In the genomic region with DNA sequence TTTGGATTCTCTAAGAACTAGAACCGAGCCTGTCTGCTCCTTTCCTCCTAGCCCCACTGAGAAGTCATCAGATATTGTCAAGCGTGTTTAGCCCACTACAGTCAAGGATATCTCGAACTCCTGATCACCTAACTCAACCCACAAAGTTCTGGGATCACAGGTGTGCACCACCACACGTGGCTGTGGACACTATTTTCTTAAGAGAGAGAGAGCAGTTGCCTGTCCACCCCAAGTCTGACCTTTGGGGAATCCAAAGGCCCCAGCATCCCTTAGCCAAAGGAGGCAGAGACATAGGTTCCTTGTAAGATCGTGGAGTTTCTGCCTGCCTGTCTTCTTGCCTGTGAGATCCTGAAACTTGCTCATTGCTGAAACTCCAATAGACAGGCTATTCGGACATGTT, we compare ENCODE assay signal across 8 mouse cellular contexts. TPM values are rescaled to one million over a fixed set of nuclear protein-coding genes. Genes with fewer than 3 reads are reported as not detected.
DNase-seq lines count a peak whose midpoint lies in the region; ATAC-seq and TF ChIP-seq lines count a peak whose summit lies in the region.

No protein-coding gene starts in this region.

- H3K79me2 ChIP-seq in CH12.LX (replicated peaks; ENCODE audit: control insufficient read depth, extremely low read depth, insufficient read depth, poor library complexity, severe bottlenecking) = peaks cover 27% of the 10 kb centered on the region

- peak overlapping the region; percentile 59; the same call in 1 of the 2 replicates for H3K9ac ChIP-seq in CH12.LX (ENCODE audit: insufficient read depth, low read depth)
- peak overlapping the region; percentile 76 for H3K9ac ChIP-seq in heart, embryonic 14.5 days (ENCODE audit: low read length)
- H3K9ac ChIP-seq in liver, postnatal 0 days (replicated peaks) = peak overlapping the region; percentile 62

- WGBS in heart, embryonic 14.5 days = 20% methylated on average over 6 of the region's 6 CpGs
- 29% methylated on average over 6 of the region's 6 CpGs for WGBS in liver, postnatal 0 days (ENCODE audit: insufficient replicate concordance)

- peak overlapping the region; percentile 86 for H3K4me2 ChIP-seq in CH12.LX (ENCODE audit: insufficient read depth, low read depth, poor library complexity, severe bottlenecking)
- H3K4me2 ChIP-seq in heart, embryonic 14.5 days (ENCODE audit: low read length) = peak overlapping the region; percentile 80
- H3K4me2 ChIP-seq in liver, postnatal 0 days (ENCODE audit: low read depth, low read length) = peak overlapping the region; percentile 87

- TF ChIP-seq CTCF in CH12.LX (conservative IDR thresholded peaks at IDR 0.05 in 1 of 2, IDR thresholded peaks at IDR 0.05 in 1 of 2; ENCODE audit: low read depth in 2 of 2, low read length in 2 of 2) = no peak
- TF ChIP-seq CTCF in liver, postnatal 0 days (IDR thresholded peaks at IDR 0.05; ENCODE audit: low read depth) = no peak

- dilution Hi-C loops in CH12.LX (cut with MboI; ENCODE audit: extremely low pct_ligation_motif_present, extremely low pct_unique_long_range_greater_than_20kb, low sequenced_read_pairs) = no loop called here

- H3K4me1 ChIP-seq in CH12.LX (ENCODE audit: control insufficient read depth in 1 of 2, insufficient read depth in 2 of 2) = peaks cover 4 to 26% of the 10 kb centered on the region in 2 experiments; a peak in 2 of 4 replicates
- H3K4me1 ChIP-seq in heart, embryonic 14.5 days (ENCODE audit: control insufficient read depth in 2 of 2, insufficient read depth in 2 of 2, low read length in 2 of 2) = peaks cover 9 to 12% of the 10 kb centered on the region in 2 experiments
- H3K4me1 ChIP-seq in liver, postnatal 0 days (ENCODE audit: insufficient read depth) = peaks cover 16% of the 10 kb centered on the region

- no peak for DNase-seq in frontal cortex, adult 2 months (ENCODE audit: extremely low spot score in 1 of 2, low spot score in 1 of 2)
- no peak for DNase-seq in CH12.LX (ENCODE audit: extremely low read depth)
- no peak for DNase-seq in liver, postnatal 0 days
- DNase-seq in layer of hippocampus, adult 18-20 months (ENCODE audit: low spot score in 2 of 2) = no peak
- no peak for DNase-seq in spleen, postnatal 14 days (ENCODE audit: low spot score in 2 of 2)

- in situ Hi-C loops in CH12.LX (cut with MboI; ENCODE audit: low pct_ligation_motif_present, low pct_unique_long_range_greater_than_20kb, low sequenced_read_pairs) = no loop called here

- no peak overlapping the region for H3K27ac ChIP-seq in CH12.LX (ENCODE audit: insufficient read depth, low read depth)
- H3K27ac ChIP-seq in heart, embryonic 14.5 days (replicated peaks in 1 of 2; ENCODE audit: control insufficient read depth in 1 of 2, insufficient read depth in 1 of 2, low read depth in 2 of 2, low read length in 2 of 2) = peak overlapping the region; percentile 53 to 58; a peak in 2 of 4 replicates
- 0 out of 2 replicates have a peak overlapping the region, but pooled peaks have one; percentile 11 for H3K27ac ChIP-seq in liver, postnatal 0 days (ENCODE audit: low read depth)

- no peak for TF ChIP-seq RAD21 in CH12.LX (IDR thresholded peaks at IDR 0.05; ENCODE audit: low read depth, low read length)

- peak; percentile 10; the same call in 1 of the 2 replicates for ATAC-seq in frontal cortex, adult (ENCODE audit: low TSS enrichment)
- ATAC-seq in heart, embryonic 14.5 days (ENCODE audit: insufficient number of reproducible peaks, insufficient read depth, low FRiP score, low read depth) = no peak
- no peak for ATAC-seq in liver, postnatal 0 days
- no peak for ATAC-seq in erythroid progenitor cell, adult 5-6 weeks (replicated peaks; ENCODE audit: low FRiP score, poor library complexity, severe bottlenecking)

- H3K27me3 ChIP-seq in CH12.LX (replicated peaks) = peaks cover 4% of the 10 kb centered on the region
- no peaks in the 10 kb centered on the region for H3K27me3 ChIP-seq in heart, embryonic 14.5 days (ENCODE audit: control insufficient read depth, insufficient read depth, low read length)
- no peaks in the 10 kb centered on the region for H3K27me3 ChIP-seq in liver, postnatal 0 days (ENCODE audit: insufficient read depth, low read length)

- TF ChIP-seq POLR2A in CH12.LX (IDR thresholded peaks at IDR 0.05; ENCODE audit: low read depth, low read length) = no peak

- peak overlapping the region; percentile 49 to 99 (median 62) for H3K4me3 ChIP-seq in CH12.LX (replicated peaks in 1 of 3; ENCODE audit: low read depth in 2 of 3, low read length in 2 of 3, poor library complexity in 1 of 3)
- H3K4me3 ChIP-seq in heart, embryonic 14.5 days (ENCODE audit: control insufficient read depth in 1 of 2, insufficient read depth in 1 of 2, low read depth in 1 of 2, low read length in 2 of 2) = peak overlapping the region; percentile 66 to 90
- peak overlapping the region; percentile 96 for H3K4me3 ChIP-seq in liver, postnatal 0 days (ENCODE audit: low read depth, low read length)

- no peak for TF ChIP-seq EP300 in CH12.LX (IDR thresholded peaks at IDR 0.05; ENCODE audit: low read length)
- no peak for TF ChIP-seq EP300 in liver, postnatal 0 days (IDR thresholded peaks at IDR 0.05; ENCODE audit: low read depth)

- H3K36me3 ChIP-seq in CH12.LX (replicated peaks in 1 of 2; ENCODE audit: control insufficient read depth in 1 of 2, insufficient read depth in 1 of 2, low read length in 1 of 2) = peaks cover 25 to 35% of the 10 kb centered on the region in 2 experiments
- peaks cover 31% of the 10 kb centered on the region for H3K36me3 ChIP-seq in heart, embryonic 14.5 days (ENCODE audit: control insufficient read depth, insufficient read depth, low read length)
- H3K36me3 ChIP-seq in liver, postnatal 0 days (replicated peaks; ENCODE audit: insufficient read depth, low read length) = peaks cover 29% of the 10 kb centered on the region

- H3K9me3 ChIP-seq in CH12.LX (replicated peaks; ENCODE audit: low read length) = no peaks in the 10 kb centered on the region
- H3K9me3 ChIP-seq in heart, embryonic 14.5 days (ENCODE audit: control insufficient read depth, low read length) = no peaks in the 10 kb centered on the region
- H3K9me3 ChIP-seq in liver, postnatal 0 days (ENCODE audit: low read length) = no peaks in the 10 kb centered on the region

TF ChIP-seq in CH12.LX, 34 proteins besides CTCF, POLR2A, EP300 and RAD21:
- TF ChIP-seq USF2 (conservative IDR thresholded peaks at IDR 0.05; ENCODE audit: low read depth, low read length) = no peak
- TF ChIP-seq RCOR1 (conservative IDR thresholded peaks at IDR 0.05; ENCODE audit: low read depth, low read length) = no peak
- no peak for TF ChIP-seq MXI1 (IDR thresholded peaks at IDR 0.05; ENCODE audit: low read depth, low read length)
- TF ChIP-seq MAX (IDR thresholded peaks at IDR 0.05; ENCODE audit: low read length) = no peak

RNA-seq across cellular contexts. Expression of gene Rpl31, which starts 0.6 kb away (rescaled TPM):
- 751 and 916 TPM in 2 replicates for polyA plus RNA-seq in frontal cortex, adult 2 months (2012; rRNA removed)
- total RNA-seq in CH12.LX (2012; rRNA removed) (1,766 and 2,121 TPM in 2 replicates), CH12.LX (2014; rRNA removed) (1,044 and 1,145 TPM in 2 replicates)
- 795 and 949 TPM in 2 replicates for polyA plus RNA-seq in CH12.LX (2012; ENCODE audit: insufficient read length, low read depth)
- polyA plus RNA-seq in heart, embryonic 14.5 days (2014; fragmentation: Nextera tagmentation; extraction: Ambion mirVana) = 441 and 528 TPM in 2 replicates
- 306 and 334 TPM in 2 replicates for polyA plus RNA-seq in liver, postnatal 0 days (2015; fragmentation: Nextera tagmentation; extraction: Ambion mirVana)
- 100 to 1,000 TPM; 514 to 526 TPM for total RNA-seq in layer of hippocampus, adult 18-20 months (2021)
- 594 and 705 TPM in 2 replicates for total RNA-seq in erythroid progenitor cell, adult 5-6 weeks (2015; ENCODE audit: low replicate concordance)
- 131 and 152 TPM in 2 replicates for total RNA-seq in erythroid progenitor cell, adult 5-6 weeks (2017; ENCODE audit: low replicate concordance)
